ENCODE assay signal across 19 mouse cellular contexts in genomic region chr7:130340412-130341152, GRCm38 (mm10).
A peak's percentile ranks its signal among the peaks of the same experiment; 100 is the strongest.
DNase-seq lines count a peak whose midpoint lies in the region; ATAC-seq lines count a peak whose summit lies in the region.
"Had no signal": no experiment of that assay in that cellular context is flagged by ENCODE, and none has a peak within 500 bp of the region (broad histone marks: within the 10 kb centered on the region; RNA-seq: fewer than 3 reads in every experiment).

No protein-coding gene starts in this region.

- H3K27me3 ChIP-seq in hindbrain, embryonic 15.5 days, result no peaks in the 10 kb centered on the region
- H3K27me3 ChIP-seq in hindbrain, embryonic 16.5 days (replicated peaks; ENCODE audit: control insufficient read depth, insufficient read depth, low read length), result no peaks in the 10 kb centered on the region; the same call in 1 of the 2 replicates
- no peaks in the 10 kb centered on the region for H3K27me3 ChIP-seq in limb, embryonic 10.5 days (ENCODE audit: low read depth, poor library complexity, severe bottlenecking)
- H3K27me3 ChIP-seq: heart, embryonic 15.5 days had no signal

- WGBS in hindbrain, embryonic 15.5 days, result 72% methylated on average over 6 of the region's 6 CpGs
- whole genome bisulfite sequencing in hindbrain, embryonic 16.5 days, result 66% methylated on average over 6 of the region's 6 CpGs
- 76% methylated on average over 6 of the region's 6 CpGs for WGBS in limb, embryonic 10.5 days

- H3K4me2 ChIP-seq in hindbrain, embryonic 15.5 days, result no peak overlapping the region
- H3K4me2 ChIP-seq in hindbrain, embryonic 16.5 days (ENCODE audit: low read length), result no peak overlapping the region
- H3K4me2 ChIP-seq: forebrain, embryonic 12.5 days; heart, embryonic 15.5 days had no signal

- no peaks in the 10 kb centered on the region; the same call in 1 of the 2 replicates for H3K4me1 ChIP-seq in hindbrain, embryonic 15.5 days (replicated peaks)
- H3K4me1 ChIP-seq in hindbrain, embryonic 16.5 days (ENCODE audit: control insufficient read depth, insufficient read depth, low read depth, low read length), result no peaks in the 10 kb centered on the region
- peaks cover 4% of the 10 kb centered on the region for H3K4me1 ChIP-seq in limb, embryonic 10.5 days
- H3K4me1 ChIP-seq: heart, embryonic 15.5 days had no signal

- no peak for ATAC-seq in hindbrain, embryonic 15.5 days (ENCODE audit: low FRiP score, low read depth)
- ATAC-seq in hindbrain, embryonic 16.5 days, result no peak
- ATAC-seq: inflammation-experienced regulatory T-cells, adult 6 months had no signal

- DNase-seq in urinary bladder, postnatal 14 days (ENCODE audit: low spot score), result peak; percentile 58
- no peak for DNase-seq in urinary bladder, postnatal 36 days (ENCODE audit: low spot score in 2 of 2)
- peak; percentile 27 for DNase-seq in limb, embryonic 10.5 days (ENCODE audit: low spot score)
- no peak for DNase-seq in lung, postnatal 14 days
- DNase-seq in lung, postnatal 25 days (ENCODE audit: low spot score), result no peak
- no peak for DNase-seq in cerebellum, postnatal 14 days
- DNase-seq: cerebellum, adult 8-10 months; heart, adult 18-20 months; kidney, adult 9 months; layer of hippocampus, postnatal 36 days; lung, adult 18-20 months; lung, postnatal 36 days; right cerebral cortex, adult 18-20 months; thymus, adult 2 months had no signal

- H3K4me3 ChIP-seq in hindbrain, embryonic 15.5 days, result no peak overlapping the region
- no peak overlapping the region for H3K4me3 ChIP-seq in hindbrain, embryonic 16.5 days (ENCODE audit: low read length)
- H3K4me3 ChIP-seq in limb, embryonic 10.5 days, result no peak overlapping the region
- H3K4me3 ChIP-seq: forebrain, embryonic 12.5 days; heart, embryonic 15.5 days had no signal

- no peaks in the 10 kb centered on the region for H3K36me3 ChIP-seq in hindbrain, embryonic 15.5 days
- no peaks in the 10 kb centered on the region for H3K36me3 ChIP-seq in hindbrain, embryonic 16.5 days (ENCODE audit: control insufficient read depth, insufficient read depth, low read length)
- H3K36me3 ChIP-seq in limb, embryonic 10.5 days, result no peaks in the 10 kb centered on the region
- H3K36me3 ChIP-seq: forebrain, embryonic 12.5 days; heart, embryonic 15.5 days had no signal

- 0 out of 2 replicates have a peak overlapping the region, but pooled peaks have one; percentile 16 for H3K9ac ChIP-seq in hindbrain, embryonic 15.5 days
- no peak overlapping the region for H3K9ac ChIP-seq in hindbrain, embryonic 16.5 days (ENCODE audit: low read depth, low read length)
- H3K9ac ChIP-seq: forebrain, embryonic 12.5 days; heart, embryonic 15.5 days had no signal

- H3K9me3 ChIP-seq in hindbrain, embryonic 15.5 days, result no peaks in the 10 kb centered on the region
- no peaks in the 10 kb centered on the region for H3K9me3 ChIP-seq in hindbrain, embryonic 16.5 days (ENCODE audit: control insufficient read depth, low read length)
- H3K9me3 ChIP-seq in limb, embryonic 10.5 days (replicated peaks), result no peaks in the 10 kb centered on the region
- H3K9me3 ChIP-seq: forebrain, embryonic 12.5 days; heart, embryonic 15.5 days had no signal

- H3K27ac ChIP-seq in hindbrain, embryonic 15.5 days (replicated peaks), result no peak overlapping the region
- no peak overlapping the region for H3K27ac ChIP-seq in hindbrain, embryonic 16.5 days (ENCODE audit: low read depth, low read length)
- 0 out of 2 replicates have a peak overlapping the region, but pooled peaks have one; percentile 9 for H3K27ac ChIP-seq in limb, embryonic 10.5 days
- H3K27ac ChIP-seq: forebrain, embryonic 12.5 days; heart, embryonic 15.5 days had no signal

Comparison
In these comparisons a context has a peak if more than half of its experiments do, and no peak if none do; other contexts are left out.
1. DNase-seq: peak in urinary bladder, postnatal 14 days (single experiment) and limb, embryonic 10.5 days (single experiment); none in urinary bladder, postnatal 36 days (0 of 2), lung, postnatal 14 days (single experiment), lung, postnatal 25 days (single experiment) and cerebellum, postnatal 14 days (0 of 2).